Mouse (Mus musculus) kidney, adult 11 months (tissue): ENCODE data around the gene Gprc6a.

Experiments used
- DNase-seq: peaks from one replicate; pipeline ENCODE4 v3.0.0; 2022

The Gprc6a gene

GRCm38 (mm10) chr10:51631411-51632136, at the start of gene Gprc6a:
Gene Gprc6a (minus strand): TSS chr10:51631461.
- no peak for DNase-seq

GRCm38 (mm10) chr10:51678251-51678639, 47.0 kb upstream of the Gprc6a start:
- DNase-seq, result no peak

- no peak for DNase-seq
Observed at GRCm38 (mm10) chr10:51677548-51678250, 46.4 kb upstream of the Gprc6a start, which contains the start of gene Rfx6. Gene Rfx6 (plus strand): TSS chr10:51677756.

- no peak for DNase-seq
Observed at GRCm38 (mm10) chr10:51672082-51672779, 41.0 kb upstream of the Gprc6a start.

- DNase-seq, result no peak
Observed at GRCm38 (mm10) chr10:51671583-51671982, 40.3 kb upstream of the Gprc6a start.

- no peak for DNase-seq
Observed at GRCm38 (mm10) chr10:51669334-51669733, 38.1 kb upstream of the Gprc6a start.

- no peak for DNase-seq
Observed at GRCm38 (mm10) chr10:51657324-51657723, 26.1 kb upstream of the Gprc6a start.

- no peak for DNase-seq
Observed at GRCm38 (mm10) chr10:51649506-51650221, 18.4 kb upstream of the Gprc6a start.

GRCm38 (mm10) chr10:51621193-51621592, 10.1 kb downstream of the Gprc6a start:
- no peak for DNase-seq

- DNase-seq, result no peak
Observed at GRCm38 (mm10) chr10:51620126-51620525, 11.1 kb downstream of the Gprc6a start.

- no peak for DNase-seq
Observed at GRCm38 (mm10) chr10:51618538-51618937, 12.7 kb downstream of the Gprc6a start.

GRCm38 (mm10) chr10:51614826-51615590, 16.3 kb downstream of the Gprc6a start:
- no peak for DNase-seq

GRCm38 (mm10) chr10:51613421-51613820, 17.8 kb downstream of the Gprc6a start:
- no peak for DNase-seq

GRCm38 (mm10) chr10:51611969-51612682, 19.1 kb downstream of the Gprc6a start:
- no peak for DNase-seq

- DNase-seq, result no peak
Observed at GRCm38 (mm10) chr10:51609741-51610425, 21.4 kb downstream of the Gprc6a start.

GRCm38 (mm10) chr10:51596928-51597635, 34.2 kb downstream of the Gprc6a start:
- no peak for DNase-seq

GRCm38 (mm10) chr10:51595001-51595931, 36.0 kb downstream of the Gprc6a start:
- no peak for DNase-seq

- no peak for DNase-seq
Observed at GRCm38 (mm10) chr10:51591574-51591973, 39.7 kb downstream of the Gprc6a start.

GRCm38 (mm10) chr10:51590139-51590574, 41.1 kb downstream of the Gprc6a start, which contains the start of gene Fam162b:
Gene Fam162b (minus strand): TSS chr10:51590517.
- no peak for DNase-seq
